Mouse (Mus musculus): Measurements from ENCODE around the gene Irgm1. TPM values are rescaled to one million over a fixed set of nuclear protein-coding genes. Genes with fewer than 3 reads are reported as not detected.

Gene Irgm1
- polyA plus RNA-seq, 2 experiments, result 10.4 to 16.6 TPM

GRCm38 (mm10) chr11:48818346-48818745, 53.1 kb downstream of the Irgm1 start:
- H3K4me2 ChIP-seq (ENCODE audit: low read depth), result peak overlapping the region; percentile 97
- peak overlapping the region; percentile 86 for H3K27ac ChIP-seq
- under 1% methylated on average over 16 of the region's 16 CpGs for WGBS (ENCODE audit: insufficient replicate concordance)
- peak; percentile 88 to 93 (median 90) for DNase-seq (ENCODE audit: low read depth in 3 of 3, low spot score in 3 of 3)
- H3K4me1 ChIP-seq (replicated peaks; ENCODE audit: control insufficient read depth in 2 of 2, insufficient read depth in 2 of 2, low read length in 1 of 2), result peaks cover 7 to 17% of the 10 kb centered on the region in 2 experiments
- H3K4me3 ChIP-seq (ENCODE audit: insufficient read depth in 1 of 2, low read depth in 2 of 2, low read length in 2 of 2), result peak overlapping the region; percentile 78 to 84
- no peaks in the 10 kb centered on the region for H3K9me3 ChIP-seq (ENCODE audit: control insufficient read depth, low read length)
- no peaks in the 10 kb centered on the region; the same call in 1 of the 2 replicates for H3K36me3 ChIP-seq (replicated peaks; ENCODE audit: control insufficient read depth, insufficient read depth, low read depth)
- no peak for TF ChIP-seq CTCF (IDR thresholded peaks at IDR 0.05; ENCODE audit: low read depth)
- peak; percentile 37; the same call in 1 of the 2 replicates for TF ChIP-seq EP300 (IDR thresholded peaks at IDR 0.05; ENCODE audit: low read depth)
- ATAC-seq (ENCODE audit: insufficient read depth), result peak; percentile 1; the same call in 1 of the 2 replicates
- no peaks in the 10 kb centered on the region for H3K27me3 ChIP-seq (ENCODE audit: control insufficient read depth, insufficient read depth, low read length)
- peak overlapping the region; percentile 93 for H3K9ac ChIP-seq (replicated peaks)

GRCm38 (mm10) chr11:48817794-48818193, 53.7 kb downstream of the Irgm1 start:
- no peaks in the 10 kb centered on the region for H3K27me3 ChIP-seq (ENCODE audit: control insufficient read depth, insufficient read depth, low read length)
- 5% methylated on average over 9 of the region's 9 CpGs for WGBS (ENCODE audit: insufficient replicate concordance)
- peak overlapping the region; percentile 86 for H3K27ac ChIP-seq
- peak overlapping the region; percentile 97 for H3K4me2 ChIP-seq (ENCODE audit: low read depth)
- H3K4me1 ChIP-seq (replicated peaks; ENCODE audit: control insufficient read depth in 2 of 2, insufficient read depth in 2 of 2, low read length in 1 of 2), result peaks cover 7 to 14% of the 10 kb centered on the region in 2 experiments
- peak overlapping the region; percentile 78 to 84 for H3K4me3 ChIP-seq (ENCODE audit: insufficient read depth in 1 of 2, low read depth in 2 of 2, low read length in 2 of 2)
- no peaks in the 10 kb centered on the region; the same call in 1 of the 2 replicates for H3K36me3 ChIP-seq (replicated peaks; ENCODE audit: control insufficient read depth, insufficient read depth, low read depth)
- ATAC-seq (ENCODE audit: insufficient read depth) (no peak), DNase-seq (ENCODE audit: low read depth in 3 of 3, low spot score in 3 of 3) (no peak)
- H3K9ac ChIP-seq (replicated peaks), result peak overlapping the region; percentile 93
- TF ChIP-seq EP300 (IDR thresholded peaks at IDR 0.05; ENCODE audit: low read depth), result no peak
- no peak for TF ChIP-seq CTCF (IDR thresholded peaks at IDR 0.05; ENCODE audit: low read depth)
- H3K9me3 ChIP-seq (ENCODE audit: control insufficient read depth, low read length), result no peaks in the 10 kb centered on the region

- TF ChIP-seq EP300 (IDR thresholded peaks at IDR 0.05; ENCODE audit: low read depth) (peak; percentile 71), CTCF (IDR thresholded peaks at IDR 0.05; ENCODE audit: low read depth) (peak; percentile 26)
- Histone ChIP-seq H3K27ac (peak within 1 kb of the TSS; percentile 86), H3K9ac (replicated peaks) (peak within 1 kb of the TSS; percentile 93), H3K27me3 (ENCODE audit: control insufficient read depth, insufficient read depth, low read length) (no peaks in the 10 kb centered on the region), H3K4me1 (replicated peaks; ENCODE audit: control insufficient read depth in 2 of 2, insufficient read depth in 2 of 2, low read length in 1 of 2) (peaks cover 7 to 13% of the 10 kb centered on the region in 2 experiments), H3K36me3 (replicated peaks; ENCODE audit: control insufficient read depth, insufficient read depth, low read depth) (peaks cover 4% of the 10 kb centered on the region), H3K4me3 (ENCODE audit: insufficient read depth in 1 of 2, low read depth in 2 of 2, low read length in 2 of 2) (peak within 1 kb of the TSS; percentile 78 to 84), H3K4me2 (ENCODE audit: low read depth) (peak within 1 kb of the TSS; percentile 97), H3K9me3 (ENCODE audit: control insufficient read depth, low read length) (no peaks in the 10 kb centered on the region)
- under 1% methylated on average over 70 of the region's 77 CpGs for whole genome bisulfite sequencing (ENCODE audit: insufficient replicate concordance)
- peak; percentile 97 to 98 (median 97) for DNase-seq (ENCODE audit: low read depth in 3 of 3, low spot score in 3 of 3)
- peak; percentile 96 for ATAC-seq (ENCODE audit: insufficient read depth)
These were observed 54.5 kb downstream of the Irgm1 start, which contains the start of gene Trim41 for GRCm38 (mm10) chr11:48816800-48817665. Trim41 (minus strand) TSS chr11:48817353.

GRCm38 (mm10) chr11:48816281-48816781, 55.2 kb downstream of the Irgm1 start:
- peaks cover 7 to 13% of the 10 kb centered on the region in 2 experiments for H3K4me1 ChIP-seq (replicated peaks; ENCODE audit: control insufficient read depth in 2 of 2, insufficient read depth in 2 of 2, low read length in 1 of 2)
- no peak for TF ChIP-seq EP300 (IDR thresholded peaks at IDR 0.05; ENCODE audit: low read depth)
- ATAC-seq (ENCODE audit: insufficient read depth), result peak; percentile 1; the same call in 1 of the 2 replicates
- no peak for DNase-seq (ENCODE audit: low read depth in 3 of 3, low spot score in 3 of 3)
- peaks cover 10% of the 10 kb centered on the region for H3K36me3 ChIP-seq (replicated peaks; ENCODE audit: control insufficient read depth, insufficient read depth, low read depth)
- H3K27ac ChIP-seq, result peak overlapping the region; percentile 59
- peak overlapping the region; percentile 97 for H3K4me2 ChIP-seq (ENCODE audit: low read depth)
- under 1% methylated on average over 23 of the region's 23 CpGs for WGBS (ENCODE audit: insufficient replicate concordance)
- H3K9me3 ChIP-seq (ENCODE audit: control insufficient read depth, low read length), result no peaks in the 10 kb centered on the region
- H3K9ac ChIP-seq (replicated peaks), result peak overlapping the region; percentile 82
- H3K4me3 ChIP-seq (ENCODE audit: insufficient read depth in 1 of 2, low read depth in 2 of 2, low read length in 2 of 2), result peak overlapping the region; percentile 73 to 84
- no peaks in the 10 kb centered on the region for H3K27me3 ChIP-seq (ENCODE audit: control insufficient read depth, insufficient read depth, low read length)

- peaks cover 7 to 13% of the 10 kb centered on the region in 2 experiments for H3K4me1 ChIP-seq (replicated peaks; ENCODE audit: control insufficient read depth in 2 of 2, insufficient read depth in 2 of 2, low read length in 1 of 2)
- no peak for TF ChIP-seq CTCF (IDR thresholded peaks at IDR 0.05; ENCODE audit: low read depth)
- TF ChIP-seq EP300 (IDR thresholded peaks at IDR 0.05; ENCODE audit: low read depth), result no peak
- WGBS (ENCODE audit: insufficient replicate concordance), result 55% methylated on average over 16 of the region's 16 CpGs
- H3K4me2 ChIP-seq (ENCODE audit: low read depth), result peak overlapping the region; percentile 97
- ATAC-seq (ENCODE audit: insufficient read depth), result no peak
- no peaks in the 10 kb centered on the region for H3K27me3 ChIP-seq (ENCODE audit: control insufficient read depth, insufficient read depth, low read length)
- peak overlapping the region; percentile 73 to 84 for H3K4me3 ChIP-seq (ENCODE audit: insufficient read depth in 1 of 2, low read depth in 2 of 2, low read length in 2 of 2)
- H3K9me3 ChIP-seq (ENCODE audit: control insufficient read depth, low read length), result no peaks in the 10 kb centered on the region
- H3K27ac ChIP-seq, result no peak overlapping the region
- H3K36me3 ChIP-seq (replicated peaks; ENCODE audit: control insufficient read depth, insufficient read depth, low read depth), result peaks cover 13% of the 10 kb centered on the region
- peak overlapping the region; percentile 82; the same call in 1 of the 2 replicates for H3K9ac ChIP-seq (replicated peaks)
- no peak for DNase-seq (ENCODE audit: low read depth in 3 of 3, low spot score in 3 of 3)
These were observed 55.6 kb downstream of the Irgm1 start for GRCm38 (mm10) chr11:48815851-48816250.

All from liver, embryonic 14.5 days (tissue).